Mouse (Mus musculus) kidney, embryonic 16.5 days (tissue): ENCODE data around the gene Clcn3. TPM values are rescaled to one million over a fixed set of nuclear protein-coding genes. Genes with fewer than 3 reads are reported as not detected.

Experiments
- ATAC-seq: fragments of 200-750 bp; cut with Nextera tagmentation; 2 replicates; pipeline ENCODE4 v1.8.0; 2017; ENCODE audit warnings: moderate TSS enrichment; ENCODE audit not compliant: low FRiP score, low TSS enrichment
- H3K27ac ChIP-seq: fragments of 300-500 bp; sonication (generic); 2 replicates; pipeline ENCODE4 v1.5.1; 2014; ENCODE audit warnings: low read length
- H3K27me3 ChIP-seq: fragments of 300-500 bp; sonication (generic); 2 replicates; pipeline ENCODE4 v1.6.1; 2014; ENCODE audit warnings: low read length, control low read depth, mixed read lengths; ENCODE audit not compliant: insufficient read depth
- H3K36me3 ChIP-seq: fragments of 300-500 bp; sonication (generic); 2 replicates; pipeline ENCODE4 v1.6.1; 2014; ENCODE audit warnings: low read length, control low read depth, mixed read lengths; ENCODE audit not compliant: insufficient read depth
- H3K4me1 ChIP-seq: fragments of 300-500 bp; sonication (generic); 2 replicates; pipeline ENCODE4 v1.6.1; 2014; ENCODE audit warnings: low read length, control low read depth, mixed read lengths; ENCODE audit not compliant: insufficient read depth
- H3K4me2 ChIP-seq: fragments of 300-500 bp; sonication (generic); replicated peaks from 2 replicates; pipeline ENCODE4 v1.6.1; 2014; ENCODE audit warnings: low read depth, low read length
- H3K4me3 ChIP-seq: fragments of 300-500 bp; sonication (generic); 2 replicates; pipeline ENCODE4 v1.5.1; 2014; ENCODE audit warnings: mild to moderate bottlenecking, low read length
- H3K9ac ChIP-seq: fragments of 300-500 bp; sonication (generic); replicated peaks from 2 replicates; pipeline ENCODE4 v1.6.1; 2014; ENCODE audit warnings: low read length
- H3K9me3 ChIP-seq: fragments of 300-500 bp; sonication (generic); 2 replicates; pipeline ENCODE4 v1.6.1; 2016; ENCODE audit warnings: low read length, control low read depth
- WGBS: fragments of 180-500 bp; shearing (Covaris S2); extraction: QIAGEN DNeasy Blood & Tissue Kit; methylation state at CpG from one replicate; pipeline ENCODE4 v1.1.7; 2014; 5-methylcytosine and 5-hydroxymethylcytosine counted together
- polyA plus RNA-seq: library from polyadenylated mRNA; unstranded; fragments of >200 nt; fragmentation: Nextera tagmentation; extraction: Ambion mirVana; gene quantifications from 2 replicates; pipeline ENCODE4 v1.2.1, GENCODE M21; 2015

The Clcn3 gene
- polyA plus RNA-seq, 1 experiment from 2014 or later, result 29.8 TPM

- Histone ChIP-seq H3K27me3 (no peaks in the 10 kb centered on the region), H3K4me1 (0 out of 2 replicates have a peak, but pooled peaks cover 15% of the 10 kb centered on the region), H3K9ac (no peak overlapping the region), H3K4me2 (no peak overlapping the region), H3K36me3 (no peaks in the 10 kb centered on the region), H3K4me3 (no peak overlapping the region), H3K9me3 (no peaks in the 10 kb centered on the region), H3K27ac (no peak overlapping the region)
- ATAC-seq, result no peak
- 91% methylated on average over 7 of the region's 7 CpGs for WGBS
These were observed 26.3 kb downstream of the Clcn3 start for GRCm38 (mm10) chr8:60956847-60957246.

GRCm38 (mm10) chr8:60954281-60955014 is 28.7 kb downstream of the Clcn3 start:
- H3K27me3 ChIP-seq, result no peaks in the 10 kb centered on the region
- H3K4me3 ChIP-seq, result peak overlapping the region; percentile 45
- H3K27ac ChIP-seq, result peak overlapping the region; percentile 83
- peak; percentile 95 for ATAC-seq
- peak overlapping the region; percentile 57 for H3K9ac ChIP-seq
- 5% methylated on average over 15 of the region's 15 CpGs for WGBS
- H3K9me3 ChIP-seq, result no peaks in the 10 kb centered on the region
- peak overlapping the region; percentile 47 for H3K4me2 ChIP-seq
- no peaks in the 10 kb centered on the region for H3K36me3 ChIP-seq
- 0 out of 2 replicates have a peak, but pooled peaks cover 15% of the 10 kb centered on the region for H3K4me1 ChIP-seq

- Histone ChIP-seq H3K4me3 (no peak overlapping the region), H3K27me3 (no peaks in the 10 kb centered on the region), H3K27ac (no peak overlapping the region), H3K36me3 (no peaks in the 10 kb centered on the region), H3K9me3 (no peaks in the 10 kb centered on the region), H3K4me1 (0 out of 2 replicates have a peak, but pooled peaks cover 15% of the 10 kb centered on the region), H3K4me2 (no peak overlapping the region), H3K9ac (no peak overlapping the region)
- 74% methylated on average over 5 of the region's 5 CpGs for WGBS
- ATAC-seq, result no peak
These were observed 30.3 kb downstream of the Clcn3 start for GRCm38 (mm10) chr8:60952803-60953202.

GRCm38 (mm10) chr8:60951757-60952156 is 31.3 kb downstream of the Clcn3 start:
- no peak overlapping the region for H3K4me2 ChIP-seq
- no peak overlapping the region for H3K27ac ChIP-seq
- H3K27me3 ChIP-seq, result no peaks in the 10 kb centered on the region
- no peaks in the 10 kb centered on the region for H3K36me3 ChIP-seq
- no peak overlapping the region for H3K4me3 ChIP-seq
- H3K9ac ChIP-seq, result no peak overlapping the region
- no peak for ATAC-seq
- 100% methylated on average over 1 of the region's 1 CpGs for WGBS
- no peaks in the 10 kb centered on the region for H3K9me3 ChIP-seq
- H3K4me1 ChIP-seq, result 0 out of 2 replicates have a peak, but pooled peaks cover 15% of the 10 kb centered on the region

- Histone ChIP-seq H3K9ac (no peak overlapping the region), H3K27me3 (no peaks in the 10 kb centered on the region), H3K4me3 (no peak overlapping the region), H3K36me3 (no peaks in the 10 kb centered on the region), H3K4me1 (0 out of 2 replicates have a peak, but pooled peaks cover 15% of the 10 kb centered on the region), H3K9me3 (no peaks in the 10 kb centered on the region), H3K27ac (no peak overlapping the region), H3K4me2 (no peak overlapping the region)
- 73% methylated on average over 4 of the region's 4 CpGs for WGBS
- ATAC-seq, result no peak
These were observed 31.8 kb downstream of the Clcn3 start for GRCm38 (mm10) chr8:60951271-60951670.

- H3K27ac ChIP-seq, result no peak overlapping the region
- H3K9ac ChIP-seq, result no peak overlapping the region
- H3K4me2 ChIP-seq, result no peak overlapping the region
- WGBS, result 79% methylated on average over 4 of the region's 4 CpGs
- H3K36me3 ChIP-seq, result no peaks in the 10 kb centered on the region
- H3K4me1 ChIP-seq, result 0 out of 2 replicates have a peak, but pooled peaks cover 13% of the 10 kb centered on the region
- no peaks in the 10 kb centered on the region for H3K9me3 ChIP-seq
- H3K4me3 ChIP-seq, result no peak overlapping the region
- no peaks in the 10 kb centered on the region for H3K27me3 ChIP-seq
- no peak for ATAC-seq
These were observed 33.2 kb downstream of the Clcn3 start for GRCm38 (mm10) chr8:60949859-60950258.

- no peak overlapping the region for H3K27ac ChIP-seq
- H3K4me3 ChIP-seq, result no peak overlapping the region
- H3K4me1 ChIP-seq, result 0 out of 2 replicates have a peak, but pooled peaks cover 2% of the 10 kb centered on the region
- no peaks in the 10 kb centered on the region for H3K27me3 ChIP-seq
- no peak overlapping the region for H3K4me2 ChIP-seq
- H3K9me3 ChIP-seq, result no peaks in the 10 kb centered on the region
- ATAC-seq, result no peak
- no peak overlapping the region for H3K9ac ChIP-seq
- H3K36me3 ChIP-seq, result no peaks in the 10 kb centered on the region
These were observed 35.6 kb downstream of the Clcn3 start for GRCm38 (mm10) chr8:60947503-60947902.

GRCm38 (mm10) chr8:60942867-60943266 is 40.2 kb downstream of the Clcn3 start:
- Histone ChIP-seq H3K9me3 (no peaks in the 10 kb centered on the region), H3K4me2 (no peak overlapping the region), H3K27ac (no peak overlapping the region), H3K4me1 (no peaks in the 10 kb centered on the region), H3K9ac (no peak overlapping the region), H3K36me3 (no peaks in the 10 kb centered on the region), H3K27me3 (no peaks in the 10 kb centered on the region), H3K4me3 (no peak overlapping the region)
- no peak for ATAC-seq
- WGBS, result 99% methylated on average over 2 of the region's 2 CpGs

- ATAC-seq, result no peak
These were observed 44.2 kb downstream of the Clcn3 start for GRCm38 (mm10) chr8:60938717-60939424.

GRCm38 (mm10) chr8:60933617-60934016 is 49.5 kb downstream of the Clcn3 start:
- H3K4me2 ChIP-seq, result no peak overlapping the region
- 0 out of 2 replicates have a peak, but pooled peaks cover 2% of the 10 kb centered on the region for H3K36me3 ChIP-seq
- H3K4me1 ChIP-seq, result no peaks in the 10 kb centered on the region
- no peaks in the 10 kb centered on the region for H3K9me3 ChIP-seq
- no peak for ATAC-seq
- no peak overlapping the region for H3K27ac ChIP-seq
- H3K27me3 ChIP-seq, result no peaks in the 10 kb centered on the region
- H3K9ac ChIP-seq, result no peak overlapping the region
- no peak overlapping the region for H3K4me3 ChIP-seq

More at GRCm38 (mm10) chr8:60938717-60939424, 44.2 kb downstream of the Clcn3 start:
- no peaks in the 10 kb centered on the region for H3K27me3 ChIP-seq
- no peaks in the 10 kb centered on the region for H3K9me3 ChIP-seq
- H3K4me3 ChIP-seq, result no peak overlapping the region
- no peak overlapping the region for H3K4me2 ChIP-seq
- no peak overlapping the region for H3K27ac ChIP-seq
- H3K4me1 ChIP-seq, result no peaks in the 10 kb centered on the region
- H3K36me3 ChIP-seq, result 0 out of 2 replicates have a peak, but pooled peaks cover 2% of the 10 kb centered on the region
- 72% methylated on average over 3 of the region's 3 CpGs for WGBS
- no peak overlapping the region for H3K9ac ChIP-seq
